Mouse (Mus musculus): ENCODE data around the gene Ino80d.
A peak's percentile ranks its signal among the peaks of the same experiment; 100 is the strongest.

Gene Ino80d

GRCm38 (mm10) chr1:63102758-63103451, 11.6 kb downstream of the Ino80d start:
- DNase-seq: no peak

- DNase-seq: no peak
Measured at GRCm38 (mm10) chr1:63100196-63100595, 14.3 kb downstream of the Ino80d start.

GRCm38 (mm10) chr1:63098831-63099230, 15.6 kb downstream of the Ino80d start:
- no peak for DNase-seq

- DNase-seq: no peak
Measured at GRCm38 (mm10) chr1:63096071-63096470, 18.4 kb downstream of the Ino80d start.

GRCm38 (mm10) chr1:63089795-63090194, 24.7 kb downstream of the Ino80d start:
- DNase-seq: no peak

GRCm38 (mm10) chr1:63088614-63089013, 25.9 kb downstream of the Ino80d start:
- no peak for DNase-seq

- DNase-seq: no peak
Measured at GRCm38 (mm10) chr1:63080277-63080676, 34.2 kb downstream of the Ino80d start.

GRCm38 (mm10) chr1:63076383-63076782, 38.1 kb downstream of the Ino80d start:
- DNase-seq: no peak

- no peak for DNase-seq
Measured at GRCm38 (mm10) chr1:63071379-63071778, 43.1 kb downstream of the Ino80d start.

GRCm38 (mm10) chr1:63058361-63058760, 56.1 kb downstream of the Ino80d start:
- no peak for DNase-seq

GRCm38 (mm10) chr1:63057849-63058248, 56.6 kb downstream of the Ino80d start:
- DNase-seq: no peak

- no peak for DNase-seq
Measured at GRCm38 (mm10) chr1:63057318-63057717, 57.1 kb downstream of the Ino80d start.

GRCm38 (mm10) chr1:63055386-63055785, 59.1 kb downstream of the Ino80d start:
- DNase-seq: no peak

- no peak for DNase-seq
Measured at GRCm38 (mm10) chr1:63050866-63051265, 63.6 kb downstream of the Ino80d start.

GRCm38 (mm10) chr1:63049977-63050376, 64.5 kb downstream of the Ino80d start:
- DNase-seq: peak; percentile 81

GRCm38 (mm10) chr1:63047983-63048382, 66.5 kb downstream of the Ino80d start:
- no peak for DNase-seq

- no peak for DNase-seq
Measured at GRCm38 (mm10) chr1:63032929-63033328, 81.5 kb downstream of the Ino80d start.

- DNase-seq: no peak
Measured at GRCm38 (mm10) chr1:63019916-63020315, 94.6 kb downstream of the Ino80d start.

- no peak for DNase-seq
Measured at GRCm38 (mm10) chr1:63005013-63005646, 109.3 kb downstream of the Ino80d start.

- no peak for DNase-seq
Measured at GRCm38 (mm10) chr1:63001874-63002273, 112.6 kb downstream of the Ino80d start.

GRCm38 (mm10) chr1:62993348-62993747, 121.1 kb downstream of the Ino80d start:
- DNase-seq: no peak

- DNase-seq: no peak
Measured at GRCm38 (mm10) chr1:62992648-62993047, 121.8 kb downstream of the Ino80d start.

GRCm38 (mm10) chr1:62991021-62991420, 123.4 kb downstream of the Ino80d start:
- no peak for DNase-seq

- DNase-seq: no peak
Measured at GRCm38 (mm10) chr1:62987561-62987960, 126.9 kb downstream of the Ino80d start.

GRCm38 (mm10) chr1:62986267-62986666, 128.2 kb downstream of the Ino80d start:
- DNase-seq: peak; percentile 20

Measured in cerebellum, adult 11 months (tissue).